In genomic region chr7:55905449-55905848, GRCm38 (mm10) we compare ENCODE assay signal across 16 mouse cellular contexts.
"Had no signal": no experiment of that assay in that cellular context is flagged by ENCODE, and none has a peak within 500 bp of the region (broad histone marks: within the 10 kb centered on the region; RNA-seq: fewer than 3 reads in every experiment).

No protein-coding gene starts in this region.

- H3K9me3 ChIP-seq: limb, embryonic 13.5 days; liver, embryonic 15.5 days; midbrain, embryonic 10.5 days; midbrain, embryonic 15.5 days; neural tube, embryonic 13.5 days had no signal

- H3K9ac ChIP-seq: limb, embryonic 13.5 days; liver, embryonic 15.5 days; midbrain, embryonic 15.5 days; neural tube, embryonic 13.5 days had no signal

- H3K4me2 ChIP-seq: limb, embryonic 13.5 days; liver, embryonic 11.5 days; liver, embryonic 15.5 days; midbrain, embryonic 15.5 days; neural tube, embryonic 13.5 days had no signal

- H3K4me1 ChIP-seq: limb, embryonic 13.5 days; liver, embryonic 15.5 days; midbrain, embryonic 10.5 days; midbrain, embryonic 15.5 days; neural tube, embryonic 13.5 days had no signal

- DNase-seq: kidney, adult 11 months; kidney, adult 9 months; kidney, postnatal 14 days; left cerebral cortex, postnatal 4 days; lung, postnatal 4 days; retina, postnatal 1 day; right cerebral cortex, postnatal 4 days; spleen, adult 18-20 months; thymus, adult 2 months; thymus, postnatal 25 days had no signal

- H3K27ac ChIP-seq: limb, embryonic 13.5 days; liver, embryonic 15.5 days; midbrain, embryonic 10.5 days; midbrain, embryonic 15.5 days; neural tube, embryonic 13.5 days had no signal

- H3K27me3 ChIP-seq: limb, embryonic 13.5 days; liver, embryonic 15.5 days; midbrain, embryonic 15.5 days; neural tube, embryonic 13.5 days had no signal

- ATAC-seq: midbrain, embryonic 15.5 days had no signal

- H3K4me3 ChIP-seq: limb, embryonic 13.5 days; liver, embryonic 15.5 days; midbrain, embryonic 10.5 days; midbrain, embryonic 15.5 days; neural tube, embryonic 13.5 days had no signal
